Mouse (Mus musculus) liver, postnatal 0 days (tissue): ENCODE measurements around the gene Fnip2. TPM values are rescaled to one million over a fixed set of nuclear protein-coding genes. Genes with fewer than 3 reads are reported as not detected.

ENCODE experiments used
- ATAC-seq: fragments of 200-750 bp; cut with Nextera tagmentation; 2 replicates; pipeline ENCODE4 v1.8.0; 2017; ENCODE audit warnings: mild to moderate bottlenecking, moderate library complexity
- DNase-seq: peaks from one replicate; pipeline ENCODE4 v3.0.0-alpha.2; 2016
- H3K27ac ChIP-seq: fragments of 300-500 bp; sonication (generic); 2 replicates; pipeline ENCODE4 v1.5.1; 2014; ENCODE audit warnings: antibody characterized with exemption, moderate library complexity, mild to moderate bottlenecking, low read depth
- H3K27me3 ChIP-seq: fragments of 300-500 bp; sonication (generic); 2 replicates; pipeline ENCODE4 v1.6.1; 2014; ENCODE audit warnings: low read length, control low read depth, mixed read lengths; ENCODE audit not compliant: insufficient read depth
- H3K36me3 ChIP-seq: fragments of 300-500 bp; sonication (generic); replicated peaks from 2 replicates; pipeline ENCODE4 v1.6.1; 2014; ENCODE audit warnings: mild to moderate bottlenecking, control low read depth, low read length, moderate library complexity, mixed read lengths; ENCODE audit not compliant: insufficient read depth
- H3K4me1 ChIP-seq: fragments of 300-500 bp; sonication (generic); 2 replicates; pipeline ENCODE4 v1.6.1; 2014; ENCODE audit warnings: antibody characterized with exemption, mild to moderate bottlenecking, control low read depth; ENCODE audit not compliant: insufficient read depth
- H3K4me2 ChIP-seq: fragments of 300-500 bp; sonication (generic); 2 replicates; pipeline ENCODE4 v1.6.1; 2014; ENCODE audit warnings: low read depth, mild to moderate bottlenecking, low read length, moderate library complexity, mixed read lengths
- H3K4me3 ChIP-seq: fragments of 300-500 bp; sonication (generic); 2 replicates; pipeline ENCODE4 v1.5.1; 2014; ENCODE audit warnings: low read depth, low read length
- H3K9ac ChIP-seq: fragments of 300-500 bp; sonication (generic); replicated peaks from 2 replicates; pipeline ENCODE4 v1.6.1; 2014; ENCODE audit warnings: mild to moderate bottlenecking, moderate library complexity
- H3K9me3 ChIP-seq: fragments of 300-500 bp; sonication (generic); 2 replicates; pipeline ENCODE4 v1.6.1; 2016; ENCODE audit warnings: mild to moderate bottlenecking, control low read depth, low read length, mixed read lengths
- CTCF ChIP-seq: sonication (generic); IDR thresholded peaks from 2 replicates; pipeline ENCODE4 v1.5.1; 2016; ENCODE audit warnings: antibody characterized with exemption, low read depth
- EP300 ChIP-seq: IDR thresholded peaks from 2 replicates; pipeline ENCODE4 v1.6.1; 2016; ENCODE audit warnings: antibody characterized with exemption, low read depth, mild to moderate bottlenecking
- WGBS: fragments of 180-500 bp; shearing (Covaris S2); extraction: QIAGEN DNeasy Blood & Tissue Kit; methylation state at CpG from one replicate; pipeline ENCODE4 v1.1.7; 2014; ENCODE audit not compliant: insufficient replicate concordance; 5-methylcytosine and 5-hydroxymethylcytosine counted together
- polyA plus RNA-seq: library from polyadenylated mRNA; unstranded; fragments of >200 nt; fragmentation: Nextera tagmentation; extraction: Ambion mirVana; gene quantifications from 2 replicates; pipeline ENCODE4 v1.2.1, GENCODE M21; 2015

The Fnip2 gene
- polyA plus RNA-seq, 1 experiment from 2014 or later: 3.0 TPM

- Histone ChIP-seq H3K9me3 (no peaks in the 10 kb centered on the region), H3K4me2 (no peak overlapping the region), H3K27me3 (no peaks in the 10 kb centered on the region), H3K4me3 (no peak overlapping the region), H3K27ac (no peak overlapping the region), H3K36me3 (peaks cover 9% of the 10 kb centered on the region), H3K4me1 (peaks cover 9% of the 10 kb centered on the region; the same call in 1 of the 2 replicates), H3K9ac (no peak overlapping the region)
- no peak for ATAC-seq
- TF ChIP-seq EP300: no peak
- TF ChIP-seq CTCF: no peak
- no peak for DNase-seq
- WGBS: 67% methylated on average over 2 of the region's 2 CpGs
These were observed 22.1 kb upstream of the Fnip2 start for GRCm38 (mm10) chr3:79589671-79590070.

- H3K4me2 ChIP-seq: no peak overlapping the region
- WGBS: 2% methylated on average over 6 of the region's 6 CpGs
These were observed 19.2 kb upstream of the Fnip2 start for GRCm38 (mm10) chr3:79586804-79587203.

DNA sequence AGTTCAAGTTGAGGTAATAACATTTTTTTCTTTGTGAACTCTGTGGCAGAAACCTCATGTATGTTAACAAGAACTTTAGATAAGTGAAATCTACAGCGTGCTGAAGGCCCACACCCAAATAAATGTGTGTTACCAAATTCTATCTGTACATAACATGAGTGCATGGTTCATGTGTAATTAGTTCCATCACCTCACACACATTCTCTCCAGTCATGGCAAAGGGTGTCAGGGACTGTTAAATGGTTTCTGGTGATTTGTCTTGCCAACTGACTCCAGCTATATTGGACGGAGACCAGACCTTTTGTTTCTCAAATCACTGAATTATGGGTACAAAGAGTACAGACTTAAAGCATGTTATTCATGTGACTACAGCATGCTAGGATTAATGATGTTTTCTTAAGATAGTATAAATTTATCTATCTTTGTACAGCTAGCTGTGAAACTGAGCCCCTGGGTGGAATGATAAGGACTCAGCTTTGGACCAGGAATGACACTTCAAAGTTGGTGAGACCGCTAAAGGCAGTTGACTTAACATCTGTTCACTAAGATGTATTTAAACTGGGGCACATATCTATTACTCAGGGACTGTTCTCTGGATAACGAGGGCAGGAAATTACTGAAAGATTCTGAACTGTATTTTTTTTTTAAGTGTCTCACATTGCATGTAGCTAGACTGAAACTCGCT lies 12.4 kb upstream of the Fnip2 start:
- no peaks in the 10 kb centered on the region for H3K9me3 ChIP-seq
- H3K27ac ChIP-seq: peak overlapping the region; percentile 84
- no peaks in the 10 kb centered on the region for H3K36me3 ChIP-seq
- peak; percentile 99 for TF ChIP-seq EP300
- TF ChIP-seq CTCF: no peak
- ATAC-seq (peak; percentile 92), DNase-seq (no peak)
- no peak overlapping the region for H3K9ac ChIP-seq
- no peaks in the 10 kb centered on the region for H3K27me3 ChIP-seq
- H3K4me3 ChIP-seq: no peak overlapping the region
- 47% methylated on average over 5 of the region's 5 CpGs for WGBS
- H3K4me2 ChIP-seq: 0 out of 2 replicates have a peak overlapping the region, but pooled peaks have one; percentile 13
- peaks cover 11% of the 10 kb centered on the region for H3K4me1 ChIP-seq

More at GRCm38 (mm10) chr3:79586804-79587203, 19.2 kb upstream of the Fnip2 start:
- no peak overlapping the region for H3K9ac ChIP-seq
- ATAC-seq (peak; percentile 68), DNase-seq (peak; percentile 92)
- H3K27me3 ChIP-seq: no peaks in the 10 kb centered on the region
- H3K4me3 ChIP-seq: no peak overlapping the region
- H3K9me3 ChIP-seq: no peaks in the 10 kb centered on the region
- no peak overlapping the region for H3K27ac ChIP-seq
- H3K36me3 ChIP-seq: no peaks in the 10 kb centered on the region
- H3K4me1 ChIP-seq: peaks cover 3% of the 10 kb centered on the region; the same call in 1 of the 2 replicates
- TF ChIP-seq CTCF (peak; percentile 99), EP300 (no peak)

DNA sequence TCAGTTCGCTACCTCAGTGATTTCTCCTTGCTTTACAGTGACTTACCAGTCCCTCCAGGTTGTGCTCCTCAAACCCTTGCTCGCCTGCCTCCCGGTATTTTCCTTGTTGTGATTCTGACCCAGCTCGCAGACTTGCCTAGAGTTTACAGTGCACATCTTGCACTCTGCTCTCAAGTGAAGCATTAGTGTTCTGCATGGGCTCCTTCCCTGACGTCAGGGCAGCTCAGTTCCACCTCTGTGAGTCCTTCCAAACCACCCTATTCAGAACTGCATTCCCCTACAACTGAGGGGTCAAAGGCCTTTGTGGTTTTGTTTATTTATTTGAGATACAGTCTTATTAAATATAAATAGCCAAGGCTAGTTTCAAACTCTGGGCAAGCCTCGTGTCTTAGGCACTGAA lies 10.6 kb upstream of the Fnip2 start:
- WGBS: 76% methylated on average over 6 of the region's 6 CpGs
- no peak for TF ChIP-seq EP300
- TF ChIP-seq CTCF: no peak
- H3K9me3 ChIP-seq: no peaks in the 10 kb centered on the region

GRCm38 (mm10) chr3:79577606-79578005 lies 10.0 kb upstream of the Fnip2 start:
- Histone ChIP-seq H3K27me3 (no peaks in the 10 kb centered on the region), H3K27ac (no peak overlapping the region), H3K4me3 (no peak overlapping the region), H3K9ac (no peak overlapping the region), H3K4me2 (no peak overlapping the region), H3K36me3 (no peaks in the 10 kb centered on the region), H3K9me3 (no peaks in the 10 kb centered on the region), H3K4me1 (peaks cover 14% of the 10 kb centered on the region)
- TF ChIP-seq CTCF (no peak), EP300 (no peak)
- DNase-seq (no peak), ATAC-seq (no peak)
- 70% methylated on average over 6 of the region's 6 CpGs for WGBS

More for the DNA sequence above, 10.6 kb upstream of the Fnip2 start:
- H3K4me1 ChIP-seq: peaks cover 11% of the 10 kb centered on the region
- H3K9ac ChIP-seq: no peak overlapping the region
- H3K4me2 ChIP-seq: no peak overlapping the region
- H3K36me3 ChIP-seq: no peaks in the 10 kb centered on the region
- no peak overlapping the region for H3K4me3 ChIP-seq
- ATAC-seq (no peak), DNase-seq (no peak)
- no peak overlapping the region for H3K27ac ChIP-seq
- H3K27me3 ChIP-seq: no peaks in the 10 kb centered on the region

GRCm38 (mm10) chr3:79576865-79577264 lies 9.3 kb upstream of the Fnip2 start:
- H3K9ac ChIP-seq: no peak overlapping the region
- H3K4me1 ChIP-seq: peaks cover 14% of the 10 kb centered on the region

More at GRCm38 (mm10) chr3:79576865-79577264, 9.3 kb upstream of the Fnip2 start:
- DNase-seq (no peak), ATAC-seq (no peak)
- Histone ChIP-seq H3K27ac (no peak overlapping the region), H3K4me2 (no peak overlapping the region), H3K4me3 (no peak overlapping the region), H3K36me3 (no peaks in the 10 kb centered on the region), H3K27me3 (no peaks in the 10 kb centered on the region), H3K9me3 (no peaks in the 10 kb centered on the region)
- WGBS: 38% methylated on average over 5 of the region's 5 CpGs
- TF ChIP-seq CTCF: no peak
